Mouse (Mus musculus): Measurements from ENCODE around the gene Ccdc32.

- no peak for TF ChIP-seq CTCF (conservative IDR thresholded peaks at IDR 0.05; ENCODE audit: insufficient read depth, insufficient read length, low read depth, low read length)
- no peak for TF ChIP-seq POLR2A (IDR thresholded peaks at IDR 0.05; ENCODE audit: low read depth, low read length)
These were observed 10.1 kb downstream of the Ccdc32 start for GRCm38 (mm10) chr2:119019131-119019530.
